Mouse (Mus musculus) CH12.LX (cell line): ENCODE measurements around the gene Gm49337. TPM values are rescaled to one million over a fixed set of nuclear protein-coding genes. Genes with fewer than 3 reads are reported as not detected.

Experiments
- DNase-seq: peaks from one replicate; pipeline ENCODE4 v3.0.0-alpha.2; 2013; ENCODE audit errors: extremely low read depth
- H3K27ac ChIP-seq: 2 replicates; pipeline ENCODE4 v1.5.1; 2012; ENCODE audit warnings: low read depth, mild to moderate bottlenecking, control low read depth, moderate library complexity; ENCODE audit not compliant: insufficient read depth
- H3K27me3 ChIP-seq: replicated peaks from 2 replicates; pipeline ENCODE3; 2012; ENCODE audit warnings: inconsistent platforms
- H3K36me3 ChIP-seq, 2 experiments: replicated peaks in 1 of 2; 2 replicates each; pipeline versions ENCODE3 to v1.6.1; 2012; ENCODE audit warnings: inconsistent platforms in 1 of 2, low read length in 1 of 2, mild to moderate bottlenecking in 1 of 2, mixed read lengths in 1 of 2, moderate library complexity in 1 of 2; ENCODE audit not compliant: control insufficient read depth in 1 of 2, insufficient read depth in 1 of 2
- H3K4me1 ChIP-seq, 2 experiments: 2 replicates each; pipeline ENCODE4 v1.6.1; 2012; ENCODE audit warnings: inconsistent platforms in 1 of 2, moderate library complexity in 1 of 2; ENCODE audit not compliant: insufficient read depth in 2 of 2, control insufficient read depth in 1 of 2
- H3K4me2 ChIP-seq: 2 replicates; pipeline ENCODE4 v1.6.1; 2012; ENCODE audit warnings: low read depth, mild to moderate bottlenecking, control low read depth; ENCODE audit not compliant: poor library complexity, insufficient read depth, severe bottlenecking
- H3K4me3 ChIP-seq, 3 experiments: fragments of 150-350 bp in 1 of 3; sonication (generic) in 1 of 3; replicated peaks in 1 of 3; 2 replicates each; pipeline versions ENCODE3 to v1.5.1; 2011 to 2012; ENCODE audit warnings: low read depth in 2 of 3, low read length in 2 of 3, mild to moderate bottlenecking in 2 of 3, moderate library complexity in 2 of 3, control low read depth in 1 of 3, improper control_type of control experiment in 1 of 3, inconsistent platforms in 1 of 3, mixed read lengths in 1 of 3; ENCODE audit not compliant: poor library complexity in 1 of 3
- H3K79me2 ChIP-seq: replicated peaks from 2 replicates; pipeline ENCODE4 v1.6.1; 2012; ENCODE audit warnings: mild to moderate bottlenecking, moderate library complexity; ENCODE audit not compliant: control insufficient read depth, poor library complexity, insufficient read depth, severe bottlenecking; ENCODE audit errors: extremely low read depth
- H3K9ac ChIP-seq: 2 replicates; pipeline ENCODE4 v1.6.1; 2012; ENCODE audit warnings: low read depth, mild to moderate bottlenecking, control low read depth, moderate library complexity; ENCODE audit not compliant: insufficient read depth
- H3K9me3 ChIP-seq: replicated peaks from 2 replicates; pipeline ENCODE3; 2012; ENCODE audit warnings: low read length, inconsistent platforms, mixed read lengths
- BHLHE40 ChIP-seq: IDR thresholded peaks from 2 replicates; pipeline ENCODE4 v1.6.1; 2011; ENCODE audit warnings: mild to moderate bottlenecking, low read depth, low read length, improper control_type of control experiment
- E2F4 ChIP-seq: IDR thresholded peaks from 2 replicates; pipeline ENCODE4 v1.6.1; 2011; ENCODE audit warnings: low read depth, low read length, improper control_type of control experiment; ENCODE audit not compliant: insufficient replicate concordance
- ELF1 ChIP-seq: IDR thresholded peaks from 2 replicates; pipeline ENCODE4 v1.6.1; 2014; ENCODE audit warnings: low read depth, mild to moderate bottlenecking, inconsistent platforms, low read length, improper control_type of control experiment
- EP300 ChIP-seq: IDR thresholded peaks from 2 replicates; pipeline ENCODE4 v1.6.1; 2011; ENCODE audit warnings: low read length, improper control_type of control experiment
- ETS1 ChIP-seq: conservative IDR thresholded peaks from 2 replicates; pipeline ENCODE4 v1.6.1; 2012; ENCODE audit warnings: low read depth, mild to moderate bottlenecking, inconsistent platforms, low read length, improper control_type of control experiment, moderate library complexity
- HCFC1 ChIP-seq: IDR thresholded peaks from 2 replicates; pipeline ENCODE4 v1.6.1; 2012; ENCODE audit warnings: low read depth, mild to moderate bottlenecking, inconsistent platforms, low read length, improper control_type of control experiment
- IRF4 ChIP-seq: IDR thresholded peaks from 2 replicates; pipeline ENCODE4 v1.6.1; 2014; ENCODE audit warnings: low read depth, mild to moderate bottlenecking, inconsistent platforms, low read length, improper control_type of control experiment
- JUN ChIP-seq: IDR thresholded peaks from 2 replicates; pipeline ENCODE4 v1.6.1; 2011; ENCODE audit warnings: low read depth, mild to moderate bottlenecking, low read length, improper control_type of control experiment, moderate library complexity; ENCODE audit not compliant: insufficient read depth
- JUND ChIP-seq: conservative IDR thresholded peaks from 2 replicates; pipeline ENCODE4 v1.6.1; 2011; ENCODE audit warnings: low read depth, low read length, improper control_type of control experiment
- KAT2A ChIP-seq: IDR thresholded peaks from 2 replicates; pipeline ENCODE4 v1.6.1; 2012; ENCODE audit warnings: low read length, improper control_type of control experiment, inconsistent platforms; ENCODE audit not compliant: insufficient replicate concordance
- MAX ChIP-seq: IDR thresholded peaks from 2 replicates; pipeline ENCODE4 v1.6.1; 2011; ENCODE audit warnings: low read length, improper control_type of control experiment
- MEF2A ChIP-seq: IDR thresholded peaks from 2 replicates; pipeline ENCODE4 v1.6.1; 2014; ENCODE audit warnings: low read depth, mild to moderate bottlenecking, inconsistent platforms, low read length, improper control_type of control experiment, borderline replicate concordance
- MXI1 ChIP-seq: IDR thresholded peaks from 2 replicates; pipeline ENCODE4 v1.6.1; 2011; ENCODE audit warnings: mild to moderate bottlenecking, low read depth, low read length, improper control_type of control experiment
- MYC ChIP-seq: IDR thresholded peaks from 2 replicates; pipeline ENCODE4 v1.6.1; 2011; ENCODE audit warnings: low read depth, mild to moderate bottlenecking, improper control_type of control experiment, low read length
- NELFE ChIP-seq: IDR thresholded peaks from 2 replicates; pipeline ENCODE4 v1.6.1; 2011; ENCODE audit warnings: low read depth, low read length, improper control_type of control experiment
- NRF1 ChIP-seq: IDR thresholded peaks from 2 replicates; pipeline ENCODE4 v1.6.1; 2014; ENCODE audit warnings: low read depth, mild to moderate bottlenecking, inconsistent platforms, low read length, improper control_type of control experiment, moderate library complexity
- POLR2AphosphoS2 ChIP-seq: IDR thresholded peaks from 2 replicates; pipeline ENCODE4 v1.6.1; 2011; ENCODE audit warnings: low read depth, low read length, improper control_type of control experiment
- RAD21 ChIP-seq: IDR thresholded peaks from 2 replicates; pipeline ENCODE4 v1.6.1; 2011; ENCODE audit warnings: low read depth, mild to moderate bottlenecking, low read length, improper control_type of control experiment, moderate library complexity
- SIN3A ChIP-seq: IDR thresholded peaks from 2 replicates; pipeline ENCODE4 v1.6.1; 2012; ENCODE audit warnings: low read length, improper control_type of control experiment, inconsistent platforms
- TBP ChIP-seq: conservative IDR thresholded peaks from 2 replicates; pipeline ENCODE4 v1.6.1; 2011; ENCODE audit warnings: low read depth, low read length, improper control_type of control experiment
- USF1 ChIP-seq: IDR thresholded peaks from 2 replicates; pipeline ENCODE4 v1.6.1; 2014; ENCODE audit warnings: low read depth, mild to moderate bottlenecking, inconsistent platforms, low read length, improper control_type of control experiment
- USF2 ChIP-seq: conservative IDR thresholded peaks from 2 replicates; pipeline ENCODE4 v1.6.1; 2011; ENCODE audit warnings: low read depth, low read length, improper control_type of control experiment
- ZC3H11A ChIP-seq: IDR thresholded peaks from 2 replicates; pipeline ENCODE4 v1.6.1; 2012; ENCODE audit warnings: low read depth, mild to moderate bottlenecking, inconsistent platforms, low read length, improper control_type of control experiment
- ZKSCAN1 ChIP-seq: IDR thresholded peaks from 2 replicates; pipeline ENCODE4 v1.6.1; 2012; ENCODE audit warnings: low read depth, inconsistent platforms, low read length, improper control_type of control experiment, borderline replicate concordance
- ZMIZ1 ChIP-seq: IDR thresholded peaks from 2 replicates; pipeline ENCODE4 v1.6.1; 2012; ENCODE audit warnings: low read depth, mild to moderate bottlenecking, inconsistent platforms, low read length, improper control_type of control experiment
- ZNF384 ChIP-seq: IDR thresholded peaks from 2 replicates; pipeline ENCODE4 v1.6.1; 2012; ENCODE audit warnings: low read depth, low read length, improper control_type of control experiment, inconsistent platforms
- dilution Hi-C: fragments of 300-500 bp; cut with MboI; formaldehyde crosslinking; loops from 2 replicates; pipeline ENCODE4 v1.14.3; 2020; ENCODE audit warnings: low sequenced_read_pairs; ENCODE audit not compliant: extremely low pct_unique_long_range_greater_than_20kb, extremely low pct_ligation_motif_present
- in situ Hi-C: fragments of 300-500 bp; cut with MboI; formaldehyde crosslinking; loops from 3 replicates; pipeline ENCODE4 v1.14.3; 2019; ENCODE audit warnings: low sequenced_read_pairs, low pct_ligation_motif_present, low pct_unique_long_range_greater_than_20kb, mixed read lengths
- polyA plus RNA-seq: library from polyadenylated mRNA; unstranded; fragments of >175 nt; gene quantifications from 2 replicates; pipeline ENCODE4 v1.2.1, GENCODE M21; 2012; ENCODE audit warnings: low read depth; ENCODE audit not compliant: insufficient read length
- total RNA-seq, 2 experiments: library from RNA; depleted of rRNA; stranded (reverse); fragments of 300-350 nt in 1 of 2; fragments of >200 nt in 1 of 2; gene quantifications; 2 replicates each; pipeline ENCODE4 v1.2.3; 2012 to 2014

Gene Gm49337
- total and polyA plus RNA-seq, 3 experiments = not detected

- Histone ChIP-seq H3K4me2 (no peak overlapping the region), H3K4me3 (no peak overlapping the region), H3K9me3 (no peaks in the 10 kb centered on the region), H3K27me3 (no peaks in the 10 kb centered on the region), H3K27ac (no peak overlapping the region), H3K36me3 (no peaks in the 10 kb centered on the region), H3K79me2 (no peaks in the 10 kb centered on the region), H3K9ac (no peak overlapping the region), H3K4me1 (peaks cover 2 to 3% of the 10 kb centered on the region in 2 experiments; a peak in 1 of 4 replicates)
- dilution Hi-C loops = no loop called here
- in situ Hi-C loops = no loop called here
- DNase-seq = no peak
- TF ChIP-seq ZNF384 (no peak), ETS1 (no peak), MXI1 (no peak), ZMIZ1 (no peak), RAD21 (no peak), POLR2AphosphoS2 (no peak), ZC3H11A (no peak), JUND (no peak), ELF1 (no peak), NRF1 (no peak), USF1 (no peak), NELFE (no peak), BHLHE40 (no peak), E2F4 (no peak), MAX (no peak), EP300 (no peak), HCFC1 (no peak)
Observed at GRCm38 (mm10) chr4:116182745-116183144, 9.6 kb downstream of the Gm49337 start.

GRCm38 (mm10) chr4:116185083-116185482 lies 11.9 kb downstream of the Gm49337 start:
- dilution Hi-C loops = no loop called here
- no peak overlapping the region for H3K9ac ChIP-seq
- H3K79me2 ChIP-seq = no peaks in the 10 kb centered on the region
- no peak overlapping the region for H3K4me3 ChIP-seq
- H3K27me3 ChIP-seq = no peaks in the 10 kb centered on the region
- DNase-seq = no peak
- H3K4me2 ChIP-seq = no peak overlapping the region
- TF ChIP-seq JUN (no peak), TBP (no peak), MEF2A (no peak), ZMIZ1 (no peak), ZNF384 (no peak), MYC (no peak), JUND (no peak), IRF4 (no peak), NRF1 (no peak), E2F4 (no peak), USF2 (no peak), ELF1 (no peak), SIN3A (no peak), KAT2A (no peak), ZKSCAN1 (no peak)
- TF ChIP-seq, all 38 proteins: peak for 0
- no peaks in the 10 kb centered on the region for H3K4me1 ChIP-seq
- no peak overlapping the region for H3K27ac ChIP-seq
- in situ Hi-C loops = no loop called here
- no peaks in the 10 kb centered on the region for H3K9me3 ChIP-seq
- no peaks in the 10 kb centered on the region for H3K36me3 ChIP-seq
